Mouse (Mus musculus): ENCODE results near the gene Depp1.

GRCm38 (mm10) chr6:116666085-116666750, 15.8 kb downstream of the Depp1 start:
- TF ChIP-seq CTCF (IDR thresholded peaks at IDR 0.05; ENCODE audit: control insufficient read depth, insufficient read depth, low read length) (no peak), POLR2A (IDR thresholded peaks at IDR 0.05; ENCODE audit: borderline replicate concordance, control insufficient read depth, low read depth, low read length) (no peak)

Measured in bone marrow, adult 2 months (tissue).